Mouse (Mus musculus) mesoderm, embryonic 11.5 days (tissue): ENCODE data around the gene Jag2.

Experiments used
- DNase-seq: peaks from one replicate; pipeline ENCODE4 v3.0.0-alpha.2; 2012; ENCODE audit warnings: low read depth, low spot score

Gene Jag2

DNA sequence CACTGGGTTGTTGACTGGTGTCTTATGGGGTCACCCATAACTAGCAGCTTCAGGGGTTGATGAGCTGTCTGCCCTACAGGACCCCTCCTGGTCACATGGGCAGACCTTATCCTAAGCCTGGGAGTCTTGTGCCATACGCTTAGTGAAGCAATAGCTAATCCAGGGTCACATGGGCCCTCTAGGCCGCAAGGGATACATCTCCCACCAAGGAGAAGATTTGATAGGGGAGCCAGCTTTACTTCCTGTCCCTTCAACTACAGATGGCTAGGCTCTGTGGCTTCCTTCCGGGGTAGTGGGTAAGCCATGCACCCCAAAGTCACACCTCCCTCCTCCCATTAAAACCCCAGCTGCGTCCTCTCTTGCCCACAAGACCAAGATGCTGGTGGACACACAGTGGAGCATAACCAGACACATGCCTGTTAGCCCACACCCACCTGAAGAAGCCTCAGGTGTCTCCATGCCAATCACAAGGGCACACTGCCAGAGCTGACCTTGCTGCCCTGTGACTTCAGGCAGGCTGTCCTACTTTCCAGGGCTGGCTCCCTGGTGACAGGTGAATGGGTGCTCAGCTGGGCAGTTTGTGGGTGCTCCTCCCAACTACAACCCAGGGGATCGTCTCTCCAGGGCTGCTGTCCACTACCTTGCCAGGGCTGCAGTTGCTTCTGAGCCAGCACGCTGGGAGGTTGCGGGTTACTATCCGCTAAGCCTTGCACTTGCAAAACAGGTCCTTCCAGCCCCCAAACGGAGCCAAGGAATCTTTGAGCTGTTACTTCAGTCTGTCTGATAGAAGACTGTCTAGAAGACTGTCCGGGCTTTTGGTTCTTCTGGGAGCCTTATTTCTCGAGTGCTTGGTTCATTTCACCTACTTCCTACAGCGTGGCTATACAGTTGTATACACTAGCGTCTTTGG is 61.1 kb downstream of the Jag2 start, which contains the start of gene Gpr132:
Gpr132 (minus strand) TSS at position 51 of the 910 bp plus-strand sequence.
- DNase-seq = no peak

- no peak for DNase-seq
Observed at GRCm38 (mm10) chr12:112867106-112867674, 62.4 kb downstream of the Jag2 start.

- DNase-seq = no peak
Observed at GRCm38 (mm10) chr12:112866467-112867080, 63.0 kb downstream of the Jag2 start.

DNA sequence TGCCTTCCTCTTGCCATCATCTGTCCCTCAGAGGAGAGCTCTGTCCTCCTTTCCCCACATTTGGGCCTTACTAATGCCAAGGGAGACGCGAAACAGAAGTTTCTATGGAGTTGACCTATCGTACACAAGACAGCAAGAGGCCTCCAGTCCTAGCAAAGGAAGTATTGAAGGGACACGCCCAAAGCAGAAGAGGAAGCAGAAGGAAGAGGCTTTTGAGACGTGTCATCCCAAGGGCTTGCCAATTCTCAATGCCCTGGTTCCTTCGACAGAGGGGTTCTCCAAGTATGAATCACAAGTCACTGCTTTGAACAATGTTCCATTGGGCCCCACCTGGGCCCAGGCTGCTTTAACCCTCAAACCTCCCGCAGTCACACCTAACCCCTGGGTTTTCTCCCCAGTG is 64.8 kb downstream of the Jag2 start:
- DNase-seq = no peak

- no peak for DNase-seq
Observed at GRCm38 (mm10) chr12:112861911-112862321, 67.7 kb downstream of the Jag2 start.

GRCm38 (mm10) chr12:112860765-112861164 is 68.8 kb downstream of the Jag2 start:
- DNase-seq = no peak

- no peak for DNase-seq
Observed at GRCm38 (mm10) chr12:112859930-112860329, 69.6 kb downstream of the Jag2 start.

- DNase-seq = no peak
Observed at GRCm38 (mm10) chr12:112858581-112859336, 70.8 kb downstream of the Jag2 start.
